Mouse (Mus musculus): ENCODE data around the gene Galnt16. TPM values are rescaled to one million over a fixed set of nuclear protein-coding genes. Genes with fewer than 3 reads are reported as not detected.

Galnt16 gene
- polyA plus RNA-seq, 1 experiment: 3.0 TPM

DNA sequence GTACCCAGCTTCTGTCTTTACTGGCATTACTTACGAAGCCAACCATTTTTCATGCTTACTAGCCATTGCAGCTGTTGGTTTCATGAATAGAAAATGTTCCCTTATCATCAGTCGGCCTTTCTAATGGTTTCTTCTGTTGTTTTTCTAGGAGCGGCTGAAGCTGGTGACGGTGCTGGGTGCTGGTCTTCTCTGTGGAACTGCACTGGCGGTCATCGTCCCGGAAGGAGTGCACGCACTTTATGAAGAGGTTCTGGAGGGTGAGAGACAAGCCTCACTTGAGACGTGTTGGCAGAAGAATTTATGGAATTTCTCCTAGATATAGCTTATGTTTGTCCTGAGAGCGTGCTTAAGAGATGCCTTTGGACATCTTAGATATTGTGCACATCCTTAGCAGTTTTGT, 144.2 kb downstream of the Galnt16 start:
- DNase-seq (ENCODE audit: low read depth): no peak

GRCm38 (mm10) chr12:80663935-80664334, 145.9 kb downstream of the Galnt16 start:
- no peak for DNase-seq (ENCODE audit: low read depth)

- DNase-seq (ENCODE audit: low read depth): no peak
Observed at GRCm38 (mm10) chr12:80668391-80668790, 150.3 kb downstream of the Galnt16 start.

- no peak for DNase-seq (ENCODE audit: low read depth)
Observed at GRCm38 (mm10) chr12:80673170-80673569, 155.1 kb downstream of the Galnt16 start.

Other genes starting within 250 kb of the Galnt16 start
- gene Dcaf5, start 81.7 kb upstream of the Galnt16 start, polyA plus RNA-seq (2012; rRNA removed): 27.2 and 28.4 TPM in 2 replicates
- gene Exd2, start 55.2 kb upstream of the Galnt16 start, polyA plus RNA-seq (2012; rRNA removed): 8.5 and 10.6 TPM in 2 replicates
- gene Slc39a9, start 125.6 kb downstream of the Galnt16 start, polyA plus RNA-seq (2012; rRNA removed): 45.3 and 53.0 TPM in 2 replicates
- gene Erh, start 126.1 kb downstream of the Galnt16 start, polyA plus RNA-seq (2012; rRNA removed): 23.6 and 31.1 TPM in 2 replicates
- gene Plekhd1, start 174.3 kb downstream of the Galnt16 start, polyA plus RNA-seq (2012; rRNA removed): 4.5 and 6.4 TPM in 2 replicates
- 0.01 TPM in 1 of 2 replicates, not detected in the other for gene Ccdc177, start 242.4 kb downstream of the Galnt16 start, polyA plus RNA-seq (2012; rRNA removed)